Mouse (Mus musculus) kidney, postnatal 0 days (tissue): ENCODE measurements at regions not wholly inside any gene's neighbourhood (a gene's known extent, or its start where the extent isn't known, plus 50 kb on each side); places are given as distances from the start of the nearest gene placed in this dataset.

Experiments
- ATAC-seq: fragments of 200-750 bp; cut with Nextera tagmentation; replicated peaks from 2 replicates; pipeline ENCODE4 v1.8.0; 2017; ENCODE audit warnings: low read depth, moderate number of reproducible peaks, moderate TSS enrichment, moderate library complexity; ENCODE audit not compliant: low FRiP score
- DNase-seq: peaks from one replicate; pipeline ENCODE4 v3.0.0-alpha.2; 2016; ENCODE audit warnings: low spot score
- H3K27ac ChIP-seq: fragments of 300-500 bp; sonication (generic); 2 replicates; pipeline ENCODE4 v1.5.1; 2014; ENCODE audit warnings: mild to moderate bottlenecking
- H3K27me3 ChIP-seq: fragments of 300-500 bp; sonication (generic); 2 replicates; pipeline ENCODE4 v1.6.1; 2014; ENCODE audit warnings: low read length, mixed read lengths; ENCODE audit not compliant: insufficient read depth
- H3K36me3 ChIP-seq: fragments of 300-500 bp; sonication (generic); 2 replicates; pipeline ENCODE4 v1.6.1; 2014; ENCODE audit warnings: low read length, mixed read lengths; ENCODE audit not compliant: insufficient read depth
- H3K4me1 ChIP-seq: fragments of 300-500 bp; sonication (generic); replicated peaks from 2 replicates; pipeline ENCODE4 v1.6.1; 2014; ENCODE audit warnings: antibody characterized with exemption, low read length, mixed read lengths; ENCODE audit not compliant: insufficient read depth
- H3K4me2 ChIP-seq: fragments of 300-500 bp; sonication (generic); 2 replicates; pipeline ENCODE4 v1.6.1; 2014; ENCODE audit warnings: mild to moderate bottlenecking, low read length, moderate library complexity, mixed read lengths
- H3K4me3 ChIP-seq: fragments of 300-500 bp; sonication (generic); replicated peaks from 2 replicates; pipeline ENCODE4 v1.5.1; 2014; ENCODE audit warnings: low read depth, low read length
- H3K9ac ChIP-seq: fragments of 300-500 bp; sonication (generic); 2 replicates; pipeline ENCODE4 v1.6.1; 2014; ENCODE audit warnings: low read depth, low read length
- H3K9me3 ChIP-seq: fragments of 300-500 bp; sonication (generic); replicated peaks from 2 replicates; pipeline ENCODE4 v1.6.1; 2016; ENCODE audit warnings: low read length, inconsistent platforms, mixed read lengths
- CTCF ChIP-seq: IDR thresholded peaks from 2 replicates; pipeline ENCODE4 v1.5.1; 2016; ENCODE audit warnings: antibody characterized with exemption, low read depth, mild to moderate bottlenecking, moderate library complexity
- WGBS: fragments of 180-500 bp; shearing (Covaris S2); extraction: QIAGEN DNeasy Blood & Tissue Kit; methylation state at CpG from one replicate; pipeline ENCODE4 v1.1.7; 2014; 5-methylcytosine and 5-hydroxymethylcytosine counted together

DNA sequence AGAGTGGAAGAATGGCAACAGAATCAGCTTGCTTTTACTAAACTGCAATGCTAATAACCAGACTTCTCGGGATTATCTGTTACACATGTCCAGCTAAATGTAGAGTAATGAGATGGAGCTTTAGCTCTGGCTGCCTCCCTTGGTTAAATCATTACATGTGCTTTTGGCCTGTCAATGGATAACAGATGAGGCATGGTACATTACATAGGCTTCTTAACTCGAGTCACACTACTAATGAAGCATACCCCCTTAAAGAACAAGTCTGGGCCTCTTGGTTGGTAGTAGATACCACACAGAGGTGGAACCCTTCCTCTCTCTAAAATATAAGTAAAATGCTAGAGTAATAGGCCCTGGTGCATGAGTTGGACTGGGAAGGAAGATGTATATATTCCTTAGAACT lies 1572.9 kb downstream of the Efnb2 start:
- WGBS = 52% methylated on average over 2 of the region's 2 CpGs
- no peak for ATAC-seq
- Histone ChIP-seq H3K4me2 (no peak overlapping the region), H3K27me3 (no peaks in the 10 kb centered on the region), H3K4me3 (no peak overlapping the region), H3K9me3 (no peaks in the 10 kb centered on the region), H3K4me1 (no peaks in the 10 kb centered on the region), H3K36me3 (no peaks in the 10 kb centered on the region), H3K27ac (no peak overlapping the region), H3K9ac (no peak overlapping the region)
- no peak for DNase-seq
- no peak for TF ChIP-seq CTCF

DNA sequence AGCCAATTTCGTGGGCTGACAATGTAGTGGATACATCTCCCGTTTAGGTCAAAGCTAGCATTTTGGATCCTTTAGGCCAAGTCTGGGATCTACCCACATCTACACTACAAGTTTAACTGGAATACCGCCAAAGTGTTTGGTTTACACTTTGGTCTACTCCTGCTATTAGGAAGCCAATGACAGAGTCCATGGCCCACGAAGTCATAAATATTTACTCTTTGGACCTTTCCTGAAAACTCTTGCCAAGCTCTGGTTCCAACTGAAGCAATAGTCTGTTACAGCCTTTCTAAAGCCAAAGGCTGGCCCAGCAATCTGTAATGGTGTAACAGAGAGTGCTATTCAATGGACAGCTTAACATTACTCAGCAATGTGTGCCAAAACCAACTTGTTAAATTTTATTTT lies 1600.8 kb downstream of the Efnb2 start:
- no peaks in the 10 kb centered on the region for H3K4me1 ChIP-seq
- DNase-seq (peak; percentile 7), ATAC-seq (no peak)
- H3K27me3 ChIP-seq = no peaks in the 10 kb centered on the region
- no peak overlapping the region for H3K4me2 ChIP-seq
- TF ChIP-seq CTCF = no peak
- no peaks in the 10 kb centered on the region for H3K9me3 ChIP-seq
- WGBS = 63% methylated on average over 4 of the region's 4 CpGs
- H3K4me3 ChIP-seq = no peak overlapping the region
- H3K9ac ChIP-seq = no peak overlapping the region
- no peak overlapping the region for H3K27ac ChIP-seq
- H3K36me3 ChIP-seq = no peaks in the 10 kb centered on the region

DNA sequence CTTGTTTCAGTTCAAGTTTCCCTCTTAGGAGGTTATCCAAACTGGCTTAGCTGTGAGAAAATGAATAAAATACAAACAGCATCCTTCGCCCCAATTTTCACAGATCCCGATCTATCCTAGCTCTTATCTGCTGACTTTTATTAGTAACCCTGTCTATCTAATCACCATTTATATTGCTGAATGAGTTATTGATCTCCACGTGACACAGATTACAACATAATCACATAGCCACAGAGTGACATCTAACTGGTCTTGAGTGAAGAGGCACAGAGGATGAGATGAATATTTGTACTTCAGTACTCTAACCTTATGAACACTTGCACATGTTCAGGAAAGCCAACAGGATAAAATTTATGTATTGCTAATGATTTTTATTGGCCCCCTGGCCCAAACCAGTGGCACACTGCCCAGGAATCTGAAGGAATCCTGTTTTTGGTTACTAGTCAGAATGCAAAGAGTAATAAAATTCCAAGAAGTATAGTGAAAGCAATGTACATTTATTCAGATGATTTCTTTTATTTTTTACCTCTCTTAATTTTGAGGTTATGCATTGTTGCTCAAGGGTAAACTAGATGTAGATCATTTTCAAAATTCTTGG lies 1634.7 kb downstream of the Efnb2 start:
- Histone ChIP-seq H3K4me1 (no peaks in the 10 kb centered on the region), H3K9me3 (no peaks in the 10 kb centered on the region), H3K36me3 (no peaks in the 10 kb centered on the region), H3K27me3 (no peaks in the 10 kb centered on the region), H3K4me2 (no peak overlapping the region), H3K4me3 (no peak overlapping the region), H3K27ac (no peak overlapping the region), H3K9ac (no peak overlapping the region)
- 69% methylated on average over 3 of the region's 3 CpGs for WGBS
- no peak for ATAC-seq
- no peak for TF ChIP-seq CTCF
- DNase-seq = peak; percentile 22

DNA sequence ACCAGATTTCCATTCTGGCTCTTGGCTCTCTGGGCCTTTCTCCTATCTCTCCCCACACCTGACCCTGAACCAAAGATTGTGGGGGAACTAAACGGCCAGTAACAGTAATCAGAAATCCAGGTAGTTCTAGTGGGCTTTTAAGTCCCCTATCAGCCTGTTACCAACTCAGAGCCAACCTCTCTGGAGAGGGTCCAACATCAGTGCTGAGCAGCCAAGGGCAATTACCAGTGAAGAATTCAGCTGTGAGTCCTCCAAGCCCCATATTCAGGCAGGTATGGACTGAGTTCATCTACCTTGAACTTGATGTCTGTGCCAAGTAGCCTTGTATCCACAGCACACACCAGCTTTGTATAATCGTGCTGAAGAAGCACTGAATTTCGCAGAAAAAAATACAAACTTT lies 1636.7 kb downstream of the Efnb2 start:
- H3K36me3 ChIP-seq = no peaks in the 10 kb centered on the region
- DNase-seq (no peak), ATAC-seq (no peak)
- H3K4me2 ChIP-seq = no peak overlapping the region
- no peak overlapping the region for H3K27ac ChIP-seq
- H3K9me3 ChIP-seq = no peaks in the 10 kb centered on the region
- H3K4me3 ChIP-seq = no peak overlapping the region
- no peaks in the 10 kb centered on the region for H3K4me1 ChIP-seq
- no peak overlapping the region for H3K9ac ChIP-seq
- H3K27me3 ChIP-seq = no peaks in the 10 kb centered on the region
- WGBS = 93% methylated on average over 3 of the region's 3 CpGs
- TF ChIP-seq CTCF = no peak

DNA sequence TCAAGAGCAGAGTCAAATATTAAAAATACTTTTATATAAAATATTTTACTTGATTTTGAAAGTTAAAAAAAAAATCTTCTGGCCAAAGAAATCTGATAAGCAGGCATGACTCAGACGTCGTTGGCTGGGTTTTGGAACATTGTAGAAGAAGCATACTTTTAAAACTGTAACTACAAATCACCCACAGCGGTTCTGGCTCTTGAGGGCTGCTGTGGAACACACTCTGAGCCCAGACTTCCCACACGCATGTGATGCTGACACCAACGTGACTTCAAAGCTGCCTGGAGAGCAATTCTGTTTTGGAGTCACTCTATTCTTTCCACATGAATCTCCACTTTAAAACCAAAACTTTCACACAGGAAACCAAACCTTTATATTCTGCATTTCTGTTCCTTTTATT lies 1649.2 kb downstream of the Efnb2 start:
- no peak for TF ChIP-seq CTCF
- Histone ChIP-seq H3K4me2 (no peak overlapping the region), H3K4me1 (no peaks in the 10 kb centered on the region), H3K9me3 (no peaks in the 10 kb centered on the region), H3K4me3 (no peak overlapping the region), H3K27ac (no peak overlapping the region), H3K27me3 (no peaks in the 10 kb centered on the region), H3K36me3 (no peaks in the 10 kb centered on the region), H3K9ac (no peak overlapping the region)
- no peak for DNase-seq
- no peak for ATAC-seq
- WGBS = 38% methylated on average over 5 of the region's 5 CpGs

DNA sequence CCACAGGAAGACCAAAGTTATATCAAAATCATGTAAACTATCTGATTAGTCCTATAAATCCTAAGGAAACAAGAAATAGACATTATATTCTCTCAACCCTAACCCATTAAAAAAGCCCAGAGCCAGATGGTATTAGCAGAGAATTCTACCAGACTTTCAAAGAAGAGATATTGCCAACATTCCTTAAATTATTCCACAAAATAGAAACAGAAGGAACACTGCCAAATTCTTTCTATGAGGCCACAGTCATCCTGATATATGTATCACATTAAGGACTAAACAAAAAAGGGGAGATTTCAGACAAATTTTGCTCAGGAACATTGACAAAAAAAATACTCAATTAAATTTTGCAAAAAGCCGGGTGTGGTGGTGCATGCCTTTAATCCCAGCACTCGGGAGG lies 1669.5 kb downstream of the Efnb2 start:
- ATAC-seq (no peak), DNase-seq (no peak)
- H3K36me3 ChIP-seq = no peaks in the 10 kb centered on the region
- no peaks in the 10 kb centered on the region for H3K9me3 ChIP-seq
- no peaks in the 10 kb centered on the region for H3K4me1 ChIP-seq
- no peak overlapping the region for H3K9ac ChIP-seq
- H3K4me3 ChIP-seq = no peak overlapping the region
- no peak for TF ChIP-seq CTCF
- no peak overlapping the region for H3K4me2 ChIP-seq
- no peak overlapping the region for H3K27ac ChIP-seq
- 84% methylated on average over 2 of the region's 2 CpGs for WGBS
- no peaks in the 10 kb centered on the region for H3K27me3 ChIP-seq

DNA sequence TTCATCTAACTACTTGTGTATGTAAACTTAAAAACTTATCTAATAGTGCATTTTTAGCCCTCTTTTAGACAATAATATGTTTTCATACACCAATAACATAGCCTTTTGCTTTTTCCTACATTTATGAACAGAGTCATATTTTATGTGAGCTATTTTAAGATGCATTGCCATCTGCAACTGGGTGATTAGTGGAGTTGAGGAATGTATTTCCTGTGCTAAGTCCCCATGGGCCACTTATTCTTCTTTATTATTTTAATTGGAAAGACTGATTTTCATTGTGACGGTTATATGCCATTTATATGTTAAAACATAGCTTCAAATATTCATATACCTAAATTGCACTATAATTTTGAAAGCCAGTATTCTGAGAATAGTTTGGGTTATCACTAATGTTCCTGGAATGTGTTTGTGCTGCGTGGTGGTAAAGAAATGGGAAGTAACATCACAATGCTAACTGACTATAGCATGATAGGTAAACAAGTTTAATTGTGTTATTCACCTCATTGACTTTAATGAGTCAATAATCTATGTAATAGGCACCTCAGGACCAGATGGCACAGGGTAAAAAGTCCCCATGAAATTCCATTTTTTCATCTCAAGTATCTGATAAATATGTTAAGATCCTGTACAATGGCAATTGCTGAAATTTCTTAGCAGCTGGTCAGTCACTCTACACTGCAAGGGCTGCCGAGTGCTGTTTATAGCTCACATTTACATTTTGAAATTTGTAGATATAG lies 1671.5 kb downstream of the Efnb2 start:
- H3K9me3 ChIP-seq = no peaks in the 10 kb centered on the region
- H3K9ac ChIP-seq = no peak overlapping the region
- no peaks in the 10 kb centered on the region for H3K4me1 ChIP-seq
- DNase-seq = no peak
- H3K4me2 ChIP-seq = no peak overlapping the region
- WGBS = 73% methylated on average over 3 of the region's 3 CpGs
- no peak for TF ChIP-seq CTCF
- ATAC-seq = no peak
- H3K27me3 ChIP-seq = no peaks in the 10 kb centered on the region
- no peak overlapping the region for H3K4me3 ChIP-seq
- no peak overlapping the region for H3K27ac ChIP-seq
- no peaks in the 10 kb centered on the region for H3K36me3 ChIP-seq
